Mouse (Mus musculus) heart, adult 11 months (tissue): Measurements from ENCODE around the gene Atp13a1.

Source experiments
- DNase-seq: peaks from one replicate; pipeline ENCODE4 v3.0.0; 2022

Atp13a1 gene

GRCm38 (mm10) chr8:69850926-69851506 lies 60.1 kb downstream of the Atp13a1 start:
- DNase-seq: no peak

GRCm38 (mm10) chr8:69853869-69854268 lies 62.9 kb downstream of the Atp13a1 start:
- DNase-seq: no peak
